Mouse (Mus musculus): ENCODE results near the gene Esp22. TPM values are rescaled to one million over a fixed set of nuclear protein-coding genes. Genes with fewer than 3 reads are reported as not detected.
"Not testable (repeated sequence)": the region's sequence is repeated elsewhere in the genome, so short reads cannot be mapped to it uniquely, and the experiment has no call there.

Esp22 gene
- total RNA-seq (2014; fragmentation: Nextera tagmentation) (not detected in 2 replicates), total RNA-seq (2017) (not detected in 2 replicates), polyA plus RNA-seq (2012) (not detected in 2 replicates)

GRCm38 (mm10) chr17:39095034-39095433, at the start of gene Esp22:
Gene Esp22, plus strand, starts transcription at chr17:39095334.
- no peak for DNase-seq (ENCODE audit: low spot score)
- H3K9me3 ChIP-seq (replicated peaks) = peaks cover 5% of the 10 kb centered on the region; the same call in 1 of the 2 replicates
- TF ChIP-seq TAL1 (conservative IDR thresholded peaks at IDR 0.05; ENCODE audit: low read depth, low read length) (no peak), POLR2AphosphoS5 (IDR thresholded peaks at IDR 0.05; ENCODE audit: insufficient replicate concordance, low read depth, low read length) (no peak), GATA2 (IDR thresholded peaks at IDR 0.05; ENCODE audit: borderline replicate concordance, low read depth, low read length) (no peak), GATA1 (IDR thresholded peaks at IDR 0.05; ENCODE audit: borderline replicate concordance, low read length) (no peak), CTCF (IDR thresholded peaks at IDR 0.05; ENCODE audit: low read depth, low read length) (no peak)
- H3K27me3 ChIP-seq (ENCODE audit: insufficient read depth, low read length) = no peaks in the 10 kb centered on the region
- H3K36me3 ChIP-seq (replicated peaks) = no peaks in the 10 kb centered on the region
- ATAC-seq (ENCODE audit: extremely low read depth, insufficient number of reproducible peaks, low FRiP score, poor library complexity, severe bottlenecking) = no peak
- H3K4me3 ChIP-seq (ENCODE audit: low read depth, low read length) = no peak within 1 kb of the TSS
- no peaks in the 10 kb centered on the region for H3K4me1 ChIP-seq (ENCODE audit: insufficient read depth, low read depth, low read length)

- Histone ChIP-seq H3K4me1 (ENCODE audit: insufficient read depth, low read depth, low read length) (no peaks in the 10 kb centered on the region), H3K36me3 (replicated peaks) (no peaks in the 10 kb centered on the region), H3K9me3 (replicated peaks) (peaks cover 6% of the 10 kb centered on the region; the same call in 1 of the 2 replicates), H3K4me3 (ENCODE audit: low read depth, low read length) (no peak overlapping the region), H3K27me3 (ENCODE audit: insufficient read depth, low read length) (no peaks in the 10 kb centered on the region)
- DNase-seq (ENCODE audit: low spot score) (no peak), ATAC-seq (ENCODE audit: extremely low read depth, insufficient number of reproducible peaks, low FRiP score, poor library complexity, severe bottlenecking) (no peak)
- TF ChIP-seq CTCF (IDR thresholded peaks at IDR 0.05; ENCODE audit: low read depth, low read length) (no peak), GATA1 (IDR thresholded peaks at IDR 0.05; ENCODE audit: borderline replicate concordance, low read length) (no peak), POLR2AphosphoS5 (IDR thresholded peaks at IDR 0.05; ENCODE audit: insufficient replicate concordance, low read depth, low read length) (no peak)
Observed at GRCm38 (mm10) chr17:39063641-39064040, 31.5 kb upstream of the Esp22 start.

DNA sequence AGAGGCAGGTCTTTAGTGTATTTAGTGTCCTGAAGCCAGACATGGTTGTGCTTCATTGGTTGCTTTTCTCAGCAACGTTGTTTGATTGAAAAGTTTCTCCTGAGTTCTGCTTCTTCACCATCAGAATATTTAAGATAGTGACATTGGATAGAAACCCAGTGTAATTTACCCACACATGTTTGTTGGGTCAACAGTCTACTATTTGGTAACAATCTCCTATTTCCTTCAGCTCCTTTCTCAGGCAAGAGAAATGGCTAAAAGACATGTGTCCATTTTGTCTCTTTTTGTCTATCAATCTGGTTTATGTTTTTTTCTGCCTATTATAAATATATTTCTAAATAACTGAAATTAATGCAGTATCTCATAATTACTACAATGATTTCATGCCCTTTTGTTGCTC, 18.2 kb upstream of the Esp22 start, which contains the start of gene Esp23:
Esp23 (minus strand) TSS at position 101 of the 400 bp plus-strand sequence.
- H3K4me1 ChIP-seq (ENCODE audit: insufficient read depth, low read depth, low read length) = no peaks in the 10 kb centered on the region
- no peaks in the 10 kb centered on the region; the same call in 1 of the 2 replicates for H3K9me3 ChIP-seq (replicated peaks)
- ATAC-seq (ENCODE audit: extremely low read depth, insufficient number of reproducible peaks, low FRiP score, poor library complexity, severe bottlenecking) (no peak), DNase-seq (ENCODE audit: low spot score) (no peak)
- no peak for TF ChIP-seq GATA2 (IDR thresholded peaks at IDR 0.05; ENCODE audit: borderline replicate concordance, low read depth, low read length)
- TF ChIP-seq POLR2AphosphoS5 (IDR thresholded peaks at IDR 0.05; ENCODE audit: insufficient replicate concordance, low read depth, low read length) = no peak
- TF ChIP-seq GATA1 (IDR thresholded peaks at IDR 0.05; ENCODE audit: borderline replicate concordance, low read length) = no peak
- no peak for TF ChIP-seq CTCF (IDR thresholded peaks at IDR 0.05; ENCODE audit: low read depth, low read length)
- TF ChIP-seq TAL1 (conservative IDR thresholded peaks at IDR 0.05; ENCODE audit: low read depth, low read length) = no peak
- H3K27me3 ChIP-seq (ENCODE audit: insufficient read depth, low read length) = no peaks in the 10 kb centered on the region
- H3K4me3 ChIP-seq (ENCODE audit: low read depth, low read length) = no peak within 1 kb of the TSS
- H3K36me3 ChIP-seq (replicated peaks) = no peaks in the 10 kb centered on the region

DNA sequence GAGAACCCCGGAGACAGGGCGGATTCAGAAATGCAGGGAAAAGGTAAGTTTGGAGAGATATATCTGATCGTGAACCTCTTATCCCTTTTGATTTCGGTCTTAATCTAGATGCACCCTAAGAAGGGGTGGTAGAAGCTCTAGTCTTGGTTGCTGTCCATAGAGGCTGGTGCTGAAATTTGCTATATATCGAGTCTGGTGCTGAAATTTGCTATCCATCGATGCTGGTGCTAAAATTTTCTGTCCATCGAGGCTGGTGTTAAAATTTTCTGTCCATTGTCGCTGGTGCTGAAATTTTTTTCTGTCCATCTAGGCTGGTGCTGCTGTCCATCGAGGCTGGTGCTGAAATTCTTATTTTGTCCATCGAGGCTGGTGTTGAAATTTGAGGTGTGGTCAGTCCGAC, 12.0 kb downstream of the Esp22 start:
- H3K27me3 ChIP-seq (ENCODE audit: insufficient read depth, low read length); H3K4me3 ChIP-seq (ENCODE audit: low read depth, low read length); H3K4me1 ChIP-seq (ENCODE audit: insufficient read depth, low read depth, low read length); H3K36me3 ChIP-seq (replicated peaks); DNase-seq (ENCODE audit: low spot score); ATAC-seq (ENCODE audit: extremely low read depth, insufficient number of reproducible peaks, low FRiP score, poor library complexity, severe bottlenecking): not testable (repeated sequence)
- peaks cover 11% of the 10 kb centered on the region for H3K9me3 ChIP-seq (replicated peaks)

DNA sequence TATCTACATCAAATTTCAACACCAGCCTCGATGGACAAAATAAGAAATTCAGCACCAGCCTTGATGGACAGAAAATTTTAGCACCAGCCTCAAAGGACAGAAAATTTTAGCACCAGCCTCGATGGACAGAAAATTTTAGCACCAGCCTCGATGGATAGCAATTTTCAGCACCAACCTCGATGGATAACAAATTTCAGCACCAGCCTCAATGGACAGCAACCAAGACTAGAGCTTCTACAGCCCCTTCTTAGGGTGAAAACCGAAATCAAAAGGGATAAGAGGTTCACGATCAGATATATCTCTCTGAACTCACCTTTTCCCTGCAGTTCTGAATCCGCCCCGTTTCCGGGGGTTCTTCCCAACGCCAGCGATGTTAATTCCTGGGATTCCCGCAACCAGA, 34.0 kb downstream of the Esp22 start:
- not testable (repeated sequence) for H3K4me1 ChIP-seq (ENCODE audit: insufficient read depth, low read depth, low read length); H3K36me3 ChIP-seq (replicated peaks); ATAC-seq (ENCODE audit: extremely low read depth, insufficient number of reproducible peaks, low FRiP score, poor library complexity, severe bottlenecking); H3K4me3 ChIP-seq (ENCODE audit: low read depth, low read length); H3K9me3 ChIP-seq (replicated peaks); H3K27me3 ChIP-seq (ENCODE audit: insufficient read depth, low read length); DNase-seq (ENCODE audit: low spot score)

Other genes with a start within 250 kb of the Esp22 start
- gene Esp24, start 58.6 kb upstream of the Esp22 start, total RNA-seq (2014; fragmentation: Nextera tagmentation) = not detected in 2 replicates
- not detected in 2 replicates for gene Esp24, start 58.6 kb upstream of the Esp22 start, total RNA-seq (2017)
- gene Esp24, start 58.6 kb upstream of the Esp22 start, polyA plus RNA-seq (2012) = not detected in 2 replicates
- not detected in 2 replicates for gene Gm21903, start 52.0 kb upstream of the Esp22 start, total RNA-seq (2014; fragmentation: Nextera tagmentation)
- gene Gm21903, start 52.0 kb upstream of the Esp22 start, total RNA-seq (2017) = not detected in 2 replicates
- not detected in 2 replicates for gene Gm21903, start 52.0 kb upstream of the Esp22 start, polyA plus RNA-seq (2012)
- not detected in 2 replicates for gene Esp23, start 18.3 kb upstream of the Esp22 start, total RNA-seq (2014; fragmentation: Nextera tagmentation)
- not detected in 2 replicates for gene Esp23, start 18.3 kb upstream of the Esp22 start, total RNA-seq (2017)
- gene Esp23, start 18.3 kb upstream of the Esp22 start, polyA plus RNA-seq (2012) = not detected in 2 replicates

Data from G1E (cell line).